Mouse (Mus musculus) Patski (cell line): ENCODE measurements around the gene Syt10. TPM values are rescaled to one million over a fixed set of nuclear protein-coding genes. Genes with fewer than 3 reads are reported as not detected.
A peak's percentile ranks its signal among the peaks of the same experiment; 100 is the strongest.
"Not testable (repeated sequence)": the region's sequence is repeated elsewhere in the genome, so short reads cannot be mapped to it uniquely, and the experiment has no call there.

ENCODE experiments used
- ATAC-seq: fragments of 100-300 bp; one replicate; pipeline ENCODE4 v1.8.0; 2021
- CTCF ChIA-PET: fragments of 350-600 bp; sonication (Branson Sonifier 250); formaldehyde crosslinking; loops from one replicate; lab custom pipeline; 2022; ENCODE audit warnings: inconsistent platforms; lab: Charles Lee
- POLR2A ChIA-PET: fragments of 350-600 bp; sonication (Branson Sonifier 250); formaldehyde crosslinking; loops from one replicate; lab custom pipeline; 2022; ENCODE audit warnings: antibody characterized with exemption, inconsistent platforms; lab: Charles Lee
- DNase-seq: peaks from one replicate; pipeline ENCODE4 v3.0.0-alpha.2; 2011; ENCODE audit warnings: low read depth, low spot score
- H3K27me3 ChIP-seq: fragments of 371-371 bp; one replicate; pipeline ENCODE4 v1.5.1; 2021
- CTCF ChIP-seq: fragments of 100-300 bp; IDR thresholded peaks from one replicate; pipeline ENCODE4 v1.5.1; 2021
- in situ Hi-C: fragments of 300-500 bp; cut with MboI; formaldehyde crosslinking; loops from 3 replicates; pipeline ENCODE4 v1.11.1; 2018; ENCODE audit warnings: low pct_unique_long_range_greater_than_20kb, mixed read lengths
- polyA plus RNA-seq: library from polyadenylated mRNA; unstranded; gene quantifications from one replicate; pipeline ENCODE4 v1.2.3, GENCODE M21; 2021

Syt10 gene
- polyA plus RNA-seq, result not detected

DNA sequence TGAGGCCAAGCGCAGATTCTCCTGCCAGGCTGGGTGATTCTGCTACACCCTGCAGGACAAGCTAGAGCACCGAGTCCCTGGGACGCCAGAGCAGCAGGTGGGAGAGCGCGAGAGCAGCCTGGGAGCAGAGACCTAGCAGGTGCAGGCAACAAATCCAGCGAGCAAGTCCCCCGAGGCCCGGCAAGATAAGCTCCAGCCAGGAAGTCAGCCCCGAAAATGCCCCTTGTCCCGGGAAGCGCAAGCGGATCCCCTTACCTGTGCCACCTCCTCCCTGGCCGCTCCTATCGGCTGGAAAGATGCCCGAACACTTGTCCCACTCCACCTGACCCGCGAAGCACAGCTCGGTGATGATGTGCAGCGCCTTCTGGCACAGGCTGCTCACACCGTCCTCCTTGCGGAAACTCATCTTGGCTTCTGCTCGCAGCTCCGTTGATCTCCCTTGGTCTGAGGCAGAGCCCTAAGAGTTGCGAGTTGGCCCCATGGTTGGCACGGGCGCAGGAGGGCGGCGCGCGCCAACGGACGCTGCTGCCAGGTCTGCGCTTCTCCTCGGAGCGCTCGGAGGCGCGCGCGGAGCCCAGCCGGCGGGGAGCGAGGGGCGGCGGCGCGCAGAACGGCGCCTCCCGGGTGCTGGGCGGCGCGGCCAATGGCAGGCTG lies at the start of gene Syt10:
Gene Syt10, minus strand, starts transcription at position 497 of the 654 bp plus-strand sequence.
- in situ Hi-C loops, result no loop called here
- ChIA-PET POLR2A (no interaction called here), CTCF (no interaction called here)
- DNase-seq (no peak), ATAC-seq (peak; percentile 31)
- no peak for TF ChIP-seq CTCF
- peaks cover 25% of the 10 kb centered on the region for H3K27me3 ChIP-seq

DNA sequence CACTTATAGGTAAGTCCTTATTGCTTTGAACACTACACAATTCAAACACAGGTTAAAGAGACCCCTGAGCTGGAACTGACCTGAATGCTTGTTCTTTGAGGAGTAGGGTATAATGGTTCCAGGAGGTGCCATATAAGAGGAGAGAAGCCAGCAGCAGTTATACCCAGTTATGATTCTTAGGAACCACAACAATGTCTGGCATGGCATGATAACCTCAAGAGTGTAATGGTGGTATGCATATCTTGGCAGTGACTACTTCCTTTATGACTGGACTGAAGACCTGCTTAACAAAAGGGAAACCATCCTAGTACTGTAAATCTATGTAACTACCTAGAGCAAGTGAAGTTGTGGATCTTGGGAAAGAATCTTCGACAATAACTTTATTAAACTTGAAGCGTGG lies 42.1 kb upstream of the Syt10 start:
- no peak for TF ChIP-seq CTCF
- in situ Hi-C loops, result no loop called here
- CTCF ChIA-PET, result no interaction called here
- no peak for DNase-seq
- POLR2A ChIA-PET, result no interaction called here
- no peaks in the 10 kb centered on the region for H3K27me3 ChIP-seq
- peak; percentile 71 for ATAC-seq

DNA sequence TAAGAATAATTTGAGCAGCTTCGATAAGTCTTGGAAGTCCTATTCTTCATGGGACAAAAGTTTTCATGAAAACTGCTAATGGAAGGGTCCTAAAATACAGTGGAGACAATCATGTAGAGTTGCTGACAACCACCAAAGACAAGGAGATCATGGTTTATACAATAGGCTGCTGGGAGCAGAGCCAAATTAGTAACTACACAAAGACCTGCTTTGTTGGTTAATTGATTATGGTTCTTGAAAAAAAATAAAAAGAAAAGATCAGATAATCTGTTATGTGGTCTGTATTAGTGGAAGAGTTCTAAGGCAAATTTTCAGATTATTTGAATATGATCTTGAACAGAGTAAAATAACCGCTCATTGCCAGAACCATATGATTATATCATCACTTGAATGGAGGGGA lies 37.3 kb upstream of the Syt10 start:
- ATAC-seq, result no peak
- H3K27me3 ChIP-seq, result no peaks in the 10 kb centered on the region
- in situ Hi-C loops, result no loop called here
- ChIA-PET CTCF (no interaction called here), POLR2A (no interaction called here)
- no peak for TF ChIP-seq CTCF
- DNase-seq, result no peak

DNA sequence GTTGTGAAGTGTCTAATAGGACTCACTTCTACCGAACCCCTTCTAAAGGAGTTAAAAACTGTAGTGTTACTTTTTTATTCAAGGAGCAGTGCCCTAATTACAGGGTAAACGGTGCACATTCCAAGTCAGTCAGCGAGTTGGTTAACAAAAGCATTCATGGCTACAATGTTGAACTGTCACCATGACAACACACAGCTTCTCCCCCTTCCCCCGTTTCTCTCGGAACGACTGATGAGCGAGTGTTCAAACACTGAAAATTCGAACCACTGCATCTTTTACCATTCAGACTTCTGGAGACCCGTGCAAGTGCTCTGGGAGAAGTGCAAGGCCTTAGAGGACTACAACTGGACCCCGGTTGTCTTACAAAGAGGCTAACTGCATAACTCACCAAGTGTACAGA lies 25.6 kb downstream of the Syt10 start:
- in situ Hi-C loops, result no loop called here
- ATAC-seq (no peak), DNase-seq (no peak)
- peaks cover 14% of the 10 kb centered on the region for H3K27me3 ChIP-seq
- ChIA-PET POLR2A (no interaction called here), CTCF (no interaction called here)
- no peak for TF ChIP-seq CTCF

DNA sequence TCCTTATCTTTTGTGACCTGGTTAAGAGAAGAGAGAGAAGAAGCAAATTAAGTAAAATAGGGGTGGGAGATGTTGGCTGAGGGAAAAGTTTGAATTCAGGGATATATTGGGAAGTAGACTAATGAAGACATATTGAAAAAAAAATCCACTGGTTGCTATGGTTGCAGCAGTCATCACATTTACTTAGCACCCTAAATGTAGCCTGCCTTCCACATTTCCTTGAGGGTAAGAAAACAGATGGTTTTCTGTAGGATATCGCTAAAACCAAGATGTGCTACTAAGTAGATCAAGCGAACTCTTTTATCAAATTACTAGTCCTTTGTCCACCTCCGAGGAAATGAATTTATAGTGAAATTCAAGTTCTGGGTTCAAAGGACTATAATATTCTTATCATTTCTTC lies 37.2 kb downstream of the Syt10 start:
- no peak for TF ChIP-seq CTCF
- ATAC-seq (no peak), DNase-seq (no peak)
- in situ Hi-C loops, result no loop called here
- peaks cover 3% of the 10 kb centered on the region for H3K27me3 ChIP-seq
- POLR2A ChIA-PET, result no interaction called here
- CTCF ChIA-PET, result no interaction called here

DNA sequence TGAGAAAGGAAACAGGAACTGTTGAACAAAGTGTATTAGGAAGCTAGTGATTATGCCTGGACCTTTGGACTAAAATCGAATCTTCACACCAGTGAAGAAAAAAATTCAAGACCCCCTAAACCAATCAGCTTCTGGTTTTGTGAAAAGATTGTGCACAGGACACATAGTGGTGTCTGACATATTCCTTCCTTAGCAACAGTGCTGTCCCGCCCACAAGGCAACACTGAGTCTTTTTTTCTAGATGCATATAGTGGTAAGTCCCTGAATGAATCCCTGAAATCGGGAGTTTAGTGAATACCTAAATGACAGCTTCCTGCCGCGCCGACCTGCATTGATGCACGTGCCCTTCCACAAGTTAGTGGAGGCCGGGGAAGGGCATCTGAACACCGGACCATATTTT lies 61.7 kb downstream of the Syt10 start:
- TF ChIP-seq CTCF, result no peak
- CTCF ChIA-PET, result no interaction called here
- peaks cover 31% of the 10 kb centered on the region for H3K27me3 ChIP-seq
- in situ Hi-C loops, result no loop called here
- DNase-seq, result no peak
- ATAC-seq, result no peak
- POLR2A ChIA-PET, result no interaction called here

DNA sequence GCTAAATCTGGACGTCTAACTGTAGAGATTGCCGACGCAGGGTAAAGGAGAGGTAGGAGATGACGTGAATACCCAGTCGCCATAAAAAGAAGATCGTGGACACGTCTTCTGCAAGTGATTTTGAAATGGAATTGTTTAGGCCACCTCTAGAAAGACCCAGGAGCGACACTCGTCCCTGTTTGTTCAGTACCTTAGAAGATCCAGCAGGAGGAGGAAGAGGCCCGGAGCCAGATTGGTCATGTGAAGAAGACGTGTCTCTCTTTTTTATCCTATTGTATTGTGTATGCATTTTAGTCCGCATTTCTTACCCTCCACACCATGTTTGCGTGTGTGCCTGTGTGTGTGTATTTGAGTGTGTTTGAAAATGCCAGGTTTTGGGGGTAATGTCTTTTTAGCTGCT lies 75.6 kb downstream of the Syt10 start:
- DNase-seq, H3K27me3 ChIP-seq, ATAC-seq, CTCF ChIA-PET, in situ Hi-C loops, POLR2A ChIA-PET: not testable (repeated sequence)

DNA sequence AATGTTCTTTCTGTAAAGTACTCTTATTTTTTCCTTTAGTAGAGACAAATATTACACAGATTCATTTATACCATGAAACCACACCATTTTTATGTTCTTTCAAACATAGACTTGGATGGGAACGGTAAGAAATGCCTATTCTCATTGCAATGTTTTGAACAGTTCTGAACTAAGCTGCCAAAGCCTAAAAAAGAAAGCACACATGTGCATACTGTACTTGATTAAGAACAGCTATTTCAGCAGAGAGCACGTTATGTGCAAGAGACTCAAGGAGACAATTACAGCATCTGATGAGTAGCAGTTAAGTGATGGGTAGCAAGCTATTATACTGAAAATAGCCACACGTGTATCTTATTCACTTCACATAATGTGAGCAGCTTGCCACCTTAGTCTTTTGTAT lies 108.0 kb downstream of the Syt10 start:
- no peak for ATAC-seq
- CTCF ChIA-PET, result no interaction called here
- TF ChIP-seq CTCF, result no peak
- POLR2A ChIA-PET, result interaction anchor here (0.5 kb wide), 1 partner anchor 53 kb away, joined by 3 read pairs; no protein-coding TSS in a partner anchor
- H3K27me3 ChIP-seq, result peaks cover 6% of the 10 kb centered on the region
- no peak for DNase-seq
- in situ Hi-C loops, result no loop called here

Other genes starting within 250 kb of the Syt10 start
- gene Rabl2, start 249.9 kb downstream of the Syt10 start, polyA plus RNA-seq, result 41.4 TPM